ENCODE assay signal across 8 mouse cellular contexts in the genomic region with DNA sequence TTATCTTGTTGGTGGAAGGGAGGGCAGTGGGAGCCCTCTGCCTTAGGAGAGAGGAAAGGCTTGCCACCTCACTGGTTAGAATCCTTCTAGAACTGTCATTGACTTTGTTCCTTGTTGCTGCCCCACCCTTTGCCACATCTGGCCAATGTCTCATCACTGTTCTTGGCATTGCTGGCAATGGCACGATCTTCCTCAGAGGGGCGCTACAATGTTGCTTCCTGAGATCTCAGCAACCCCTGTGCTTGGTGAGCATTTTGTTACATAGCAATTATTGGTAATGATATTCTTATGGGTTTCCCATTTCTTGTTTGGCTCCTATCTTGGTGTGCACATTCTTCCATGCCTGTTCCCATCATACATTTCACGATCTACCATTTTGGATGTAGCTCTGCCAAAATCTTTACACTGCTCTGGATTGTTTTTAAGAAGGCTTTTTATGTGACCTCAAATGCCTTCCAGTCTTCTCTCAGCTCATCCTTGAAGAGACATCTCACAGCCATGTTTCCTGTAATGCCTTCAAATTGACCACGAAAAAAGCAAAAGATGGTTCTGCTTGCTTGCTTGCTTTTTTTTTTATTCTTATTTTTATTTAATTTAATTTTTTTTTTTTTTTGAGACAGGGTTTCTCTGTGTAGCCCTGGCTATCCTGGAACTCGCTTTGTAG. TPM values are rescaled to one million over a fixed set of nuclear protein-coding genes. Genes with fewer than 3 reads are reported as not detected.
DNase-seq lines count a peak whose midpoint lies in the region; ATAC-seq and TF ChIP-seq lines count a peak whose summit lies in the region.

A gene (plus strand): TSS at position 614 of the 664 bp plus-strand sequence.

- no peak for DNase-seq in lung, embryonic 14.5 days
- no peak for DNase-seq in lung, adult 18-20 months
- DNase-seq in liver, postnatal 0 days: no peak
- no peak for DNase-seq in thymus, postnatal 36 days
- no peak for DNase-seq in retina, postnatal 1 day
- no peak for DNase-seq in gastrocnemius, postnatal 14 days

- no peak for TF ChIP-seq EP300 in liver, postnatal 0 days (IDR thresholded peaks at IDR 0.05; ENCODE audit: low read depth)

- H3K27ac ChIP-seq in lung, embryonic 14.5 days (ENCODE audit: low read depth): no peak within 1 kb of the TSS
- no peak within 1 kb of the TSS for H3K27ac ChIP-seq in brown adipose tissue, adult 24 weeks (replicated peaks; ENCODE audit: low read depth, low read length)
- H3K27ac ChIP-seq in hindbrain, embryonic 15.5 days (replicated peaks): peak within 1 kb of the TSS; percentile 83
- 0 out of 2 replicates have a peak within 1 kb of the TSS, but pooled peaks have one; percentile 44 for H3K27ac ChIP-seq in liver, postnatal 0 days (ENCODE audit: low read depth)

- intact Hi-C loops in gastrocnemius, postnatal 14 days (cut with DNase I; ENCODE audit: low total_unique reads): loop anchor here (2.0 kb wide), 1 partner anchor 75 kb away; no protein-coding TSS in a partner anchor

- H3K4me2 ChIP-seq in lung, embryonic 14.5 days: peak within 1 kb of the TSS; percentile 82
- H3K4me2 ChIP-seq in hindbrain, embryonic 15.5 days: peak within 1 kb of the TSS; percentile 58
- peak within 1 kb of the TSS; percentile 61 for H3K4me2 ChIP-seq in liver, postnatal 0 days (ENCODE audit: low read depth, low read length)

- ATAC-seq in lung, embryonic 14.5 days (ENCODE audit: insufficient read depth): no peak
- ATAC-seq in hindbrain, embryonic 15.5 days (ENCODE audit: low FRiP score, low read depth): no peak
- no peak for ATAC-seq in liver, postnatal 0 days

- H3K9me3 ChIP-seq in lung, embryonic 14.5 days (ENCODE audit: low read depth, low read length): no peaks in the 10 kb centered on the region
- H3K9me3 ChIP-seq in hindbrain, embryonic 15.5 days: no peaks in the 10 kb centered on the region
- no peaks in the 10 kb centered on the region for H3K9me3 ChIP-seq in liver, postnatal 0 days (ENCODE audit: low read length)

- H3K27me3 ChIP-seq in lung, embryonic 14.5 days (ENCODE audit: insufficient read depth, low read length): no peaks in the 10 kb centered on the region
- no peaks in the 10 kb centered on the region for H3K27me3 ChIP-seq in hindbrain, embryonic 15.5 days
- H3K27me3 ChIP-seq in liver, postnatal 0 days (ENCODE audit: insufficient read depth, low read length): peaks cover 16% of the 10 kb centered on the region

- no peaks in the 10 kb centered on the region for H3K36me3 ChIP-seq in lung, embryonic 14.5 days (ENCODE audit: insufficient read depth)
- H3K36me3 ChIP-seq in hindbrain, embryonic 15.5 days: no peaks in the 10 kb centered on the region
- no peaks in the 10 kb centered on the region for H3K36me3 ChIP-seq in liver, postnatal 0 days (replicated peaks; ENCODE audit: insufficient read depth, low read length)

- peak within 1 kb of the TSS; percentile 54 for H3K4me3 ChIP-seq in lung, embryonic 14.5 days (ENCODE audit: low read depth, low read length)
- H3K4me3 ChIP-seq in brown adipose tissue, adult 24 weeks (ENCODE audit: insufficient read depth, low read depth, low read length): peak within 1 kb of the TSS; percentile 63
- peak within 1 kb of the TSS; percentile 53 for H3K4me3 ChIP-seq in hindbrain, embryonic 15.5 days
- H3K4me3 ChIP-seq in liver, postnatal 0 days (ENCODE audit: low read depth, low read length): peak within 1 kb of the TSS; percentile 48

- TF ChIP-seq CTCF in lung, embryonic 14.5 days (IDR thresholded peaks at IDR 0.05; ENCODE audit: low read depth): 0 out of 2 replicates have a peak, but pooled peaks have one; percentile 2
- 0 out of 2 replicates have a peak, but pooled peaks have one; percentile 10 for TF ChIP-seq CTCF in liver, postnatal 0 days (IDR thresholded peaks at IDR 0.05; ENCODE audit: low read depth)

- no peaks in the 10 kb centered on the region for H3K4me1 ChIP-seq in lung, embryonic 14.5 days (ENCODE audit: insufficient read depth)
- 0 out of 2 replicates have a peak, but pooled peaks cover 2% of the 10 kb centered on the region for H3K4me1 ChIP-seq in brown adipose tissue, adult 24 weeks (ENCODE audit: control insufficient read depth, insufficient read depth, insufficient read length, low read length)
- H3K4me1 ChIP-seq in hindbrain, embryonic 15.5 days (replicated peaks): peaks cover 14% of the 10 kb centered on the region
- H3K4me1 ChIP-seq in liver, postnatal 0 days (ENCODE audit: insufficient read depth): peaks cover 3% of the 10 kb centered on the region; the same call in 1 of the 2 replicates

- 87% methylated on average over 5 of the region's 5 CpGs for WGBS in lung, embryonic 14.5 days
- 94% methylated on average over 5 of the region's 5 CpGs for WGBS in hindbrain, embryonic 15.5 days
- 73% methylated on average over 5 of the region's 5 CpGs for WGBS in liver, postnatal 0 days (ENCODE audit: insufficient replicate concordance)

- peak within 1 kb of the TSS; percentile 58 for H3K9ac ChIP-seq in lung, embryonic 14.5 days
- H3K9ac ChIP-seq in hindbrain, embryonic 15.5 days: peak within 1 kb of the TSS; percentile 56
- peak within 1 kb of the TSS; percentile 54 for H3K9ac ChIP-seq in liver, postnatal 0 days (replicated peaks)

RNA-seq across cellular contexts. Expression of the gene that starts here (rescaled TPM):
- polyA plus RNA-seq in lung, embryonic 14.5 days (2014; fragmentation: Nextera tagmentation; extraction: Ambion mirVana): 12.0 and 13.4 TPM in 2 replicates
- polyA plus RNA-seq in brown adipose tissue, adult 24 weeks (2012; ENCODE audit: insufficient read depth, insufficient read length, missing spikeins): 5.0 and 6.0 TPM in 2 replicates
- 20.3 and 26.9 TPM in 2 replicates for polyA plus RNA-seq in hindbrain, embryonic 15.5 days (2015; fragmentation: Nextera tagmentation; extraction: Ambion mirVana)
- polyA plus RNA-seq in liver, postnatal 0 days (2015; fragmentation: Nextera tagmentation; extraction: Ambion mirVana): 22.5 and 23.7 TPM in 2 replicates
- 1 to 10 TPM; 4.9 to 5.0 TPM for total RNA-seq in gastrocnemius, postnatal 14 days (2021)

Comparison
In these comparisons a context has a peak if more than half of its experiments do, and no peak if none do; other contexts are left out.
1. H3K27ac ChIP-seq: peak in hindbrain, embryonic 15.5 days (single experiment) and liver, postnatal 0 days (single experiment); none in lung, embryonic 14.5 days (single experiment) and brown adipose tissue, adult 24 weeks (single experiment).
2. Peak in every context shown above with its lines, with median percentiles within 50 percentile points of each other: H3K4me2 ChIP-seq, H3K4me3 ChIP-seq and H3K9ac ChIP-seq.